Mouse (Mus musculus) intestine, embryonic 14.5 days (tissue): Measurements from ENCODE around the gene H2afz. TPM values are rescaled to one million over a fixed set of nuclear protein-coding genes. Genes with fewer than 3 reads are reported as not detected.

Source experiments
- polyA plus RNA-seq: library from polyadenylated mRNA; unstranded; fragments of >200 nt; fragmentation: Nextera tagmentation; extraction: Ambion mirVana; gene quantifications from 2 replicates; pipeline ENCODE4 v1.2.1, GENCODE M21; 2014

Gene H2afz
- polyA plus RNA-seq, 1 experiment from 2014 or later: 1,744 TPM

Other genes starting within 250 kb of the H2afz start
- gene Ddit4l, start 242.9 kb upstream of the H2afz start, polyA plus RNA-seq: 1.2 and 1.9 TPM in 2 replicates
- gene Gm21962, start 193.0 kb upstream of the H2afz start, polyA plus RNA-seq: not detected in 2 replicates
- gene Dnajb14, start 3.2 kb downstream of the H2afz start, polyA plus RNA-seq: 9.8 and 10.0 TPM in 2 replicates
- gene Lamtor3, start 54.0 kb downstream of the H2afz start, polyA plus RNA-seq: 106 and 110 TPM in 2 replicates
- 14.4 and 14.5 TPM in 2 replicates for gene Dapp1, start 117.1 kb downstream of the H2afz start, polyA plus RNA-seq
- gene 1110002E22Rik, start 200.6 kb downstream of the H2afz start, polyA plus RNA-seq: 0.07 and 0.13 TPM in 2 replicates
- 0.19 and 0.31 TPM in 2 replicates for gene Gm5105, start 202.9 kb downstream of the H2afz start, polyA plus RNA-seq